Comparison of ENCODE assay signal across 15 mouse cellular contexts in genomic region chr16:31062918-31063317, GRCm38 (mm10).
"Had no signal": no experiment of that assay in that cellular context is flagged by ENCODE, and none has a peak within 500 bp of the region (broad histone marks: within the 10 kb centered on the region; RNA-seq: fewer than 3 reads in every experiment).

No protein-coding gene starts in this region.

- H3K9me3 ChIP-seq: lung, embryonic 15.5 days; megakaryocyte, embryonic 14.5 days; midbrain, embryonic 13.5 days; midbrain, embryonic 15.5 days; neural tube, embryonic 12.5 days had no signal

- H3K9ac ChIP-seq: lung, embryonic 15.5 days; midbrain, embryonic 13.5 days; midbrain, embryonic 15.5 days; neural tube, embryonic 12.5 days had no signal

- H3K27ac ChIP-seq: lung, embryonic 15.5 days; macrophage; midbrain, embryonic 13.5 days; midbrain, embryonic 15.5 days; neural tube, embryonic 12.5 days had no signal

- H3K4me2 ChIP-seq: lung, embryonic 15.5 days; midbrain, embryonic 11.5 days; midbrain, embryonic 13.5 days; midbrain, embryonic 15.5 days; neural tube, embryonic 12.5 days had no signal

- H3K36me3 ChIP-seq: lung, embryonic 15.5 days; midbrain, embryonic 13.5 days; midbrain, embryonic 15.5 days; neural tube, embryonic 12.5 days had no signal

- ATAC-seq: lung, postnatal 0 days; midbrain, embryonic 13.5 days; midbrain, embryonic 15.5 days had no signal

- H3K4me3 ChIP-seq: lung, embryonic 15.5 days; megakaryocyte, embryonic 14.5 days; midbrain, embryonic 13.5 days; midbrain, embryonic 15.5 days; neural tube, embryonic 12.5 days had no signal

- DNase-seq: lung, adult 18-20 months; lung, postnatal 14 days; lung, postnatal 36 days; right cerebral cortex, postnatal 14 days; thymus, adult 2 months; thymus, postnatal 14 days; thymus, postnatal 36 days had no signal

- H3K27me3 ChIP-seq: lung, embryonic 15.5 days; midbrain, embryonic 13.5 days; midbrain, embryonic 15.5 days; neural tube, embryonic 12.5 days had no signal

- H3K4me1 ChIP-seq: midbrain, embryonic 15.5 days had no signal
